Mouse (Mus musculus): ENCODE data around the gene Myl9. TPM values are rescaled to one million over a fixed set of nuclear protein-coding genes. Genes with fewer than 3 reads are reported as not detected.
A peak's percentile ranks its signal among the peaks of the same experiment; 100 is the strongest.

Myl9 gene
- not detected in 2 replicates for total RNA-seq (2014; fragmentation: Nextera tagmentation)
- not detected in 2 replicates for total RNA-seq (2017)

DNA sequence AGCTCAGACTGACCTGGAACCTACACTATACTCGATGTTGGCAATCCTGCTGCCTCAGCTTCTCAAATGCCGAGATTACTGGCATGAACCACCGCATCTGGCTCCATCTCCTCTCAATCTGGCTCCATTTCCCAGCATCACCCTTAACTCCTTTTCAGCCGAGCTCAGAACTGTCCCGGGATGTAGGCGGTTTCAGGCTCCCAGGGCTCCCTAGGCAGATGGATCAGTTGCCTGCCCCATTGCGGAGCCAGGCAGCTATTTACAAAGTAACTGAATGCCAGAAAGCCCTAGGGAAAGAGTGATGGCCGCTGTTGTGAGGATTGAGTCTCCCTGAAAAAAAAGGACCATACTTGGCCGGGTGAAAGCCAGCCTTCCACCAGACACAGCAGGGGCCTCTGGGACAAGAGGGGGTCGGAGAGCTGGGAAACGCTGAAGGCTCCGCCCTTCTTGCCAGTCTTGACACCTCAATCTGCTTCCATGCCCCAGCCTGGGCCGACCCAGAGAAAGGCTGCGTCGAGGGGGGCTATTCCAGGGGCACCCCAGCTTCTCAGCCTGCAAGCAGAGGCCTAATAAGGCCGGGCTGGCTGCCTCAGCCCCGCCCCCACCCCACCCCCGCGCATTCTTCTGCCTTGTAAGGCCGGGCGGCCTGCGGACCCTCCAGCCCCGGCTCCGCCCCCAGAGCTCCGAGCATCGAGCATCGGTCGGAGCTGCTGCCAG is at the start of gene Myl9:
Gene Myl9, plus strand, starts transcription at position 683 of the 717 bp plus-strand sequence.
- peak; percentile 50 for ATAC-seq (replicated peaks; ENCODE audit: poor library complexity, severe bottlenecking)

DNA sequence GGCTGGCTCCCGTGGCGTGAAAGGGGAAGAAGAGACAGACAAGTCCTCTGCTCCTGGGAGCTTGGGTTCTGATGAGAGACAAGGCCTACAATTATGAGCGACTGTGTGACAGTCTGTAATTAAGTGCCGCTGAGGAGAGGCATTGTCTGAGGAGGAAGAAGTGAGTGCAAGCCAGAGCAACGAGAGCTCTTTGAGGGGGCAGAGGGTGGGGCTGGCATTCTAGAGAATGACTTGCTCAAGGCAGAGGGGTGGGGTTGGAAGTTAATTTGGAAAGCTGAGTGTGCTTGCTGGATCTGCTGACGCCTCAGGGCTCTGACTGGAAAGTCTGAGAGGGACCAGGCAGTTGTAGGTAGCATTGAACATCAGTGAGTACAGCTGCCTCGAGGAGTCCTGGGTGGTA is 48.9 kb upstream of the Myl9 start:
- ATAC-seq (replicated peaks; ENCODE audit: poor library complexity, severe bottlenecking) = no peak

DNA sequence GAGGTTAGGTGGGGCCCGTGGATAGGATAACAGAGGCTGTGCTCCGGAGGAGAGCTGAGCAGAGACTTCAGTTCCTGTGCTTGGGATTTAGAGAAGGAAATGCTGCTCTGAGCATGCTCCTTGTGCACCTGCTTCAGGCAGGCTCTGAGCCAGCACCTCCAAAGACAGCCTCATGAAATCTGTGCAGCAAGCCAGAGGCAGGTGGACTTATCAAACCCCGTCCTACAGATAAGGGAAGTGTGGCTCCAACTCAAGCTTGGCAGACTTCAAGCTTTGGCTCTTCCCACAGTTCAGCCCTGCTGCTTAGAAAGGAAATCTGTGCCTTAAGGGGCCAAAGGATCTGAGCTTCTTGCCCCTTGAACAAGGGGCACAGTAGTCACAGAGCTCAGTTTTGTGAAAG is 48.3 kb upstream of the Myl9 start:
- no peak for ATAC-seq (replicated peaks; ENCODE audit: poor library complexity, severe bottlenecking)

DNA sequence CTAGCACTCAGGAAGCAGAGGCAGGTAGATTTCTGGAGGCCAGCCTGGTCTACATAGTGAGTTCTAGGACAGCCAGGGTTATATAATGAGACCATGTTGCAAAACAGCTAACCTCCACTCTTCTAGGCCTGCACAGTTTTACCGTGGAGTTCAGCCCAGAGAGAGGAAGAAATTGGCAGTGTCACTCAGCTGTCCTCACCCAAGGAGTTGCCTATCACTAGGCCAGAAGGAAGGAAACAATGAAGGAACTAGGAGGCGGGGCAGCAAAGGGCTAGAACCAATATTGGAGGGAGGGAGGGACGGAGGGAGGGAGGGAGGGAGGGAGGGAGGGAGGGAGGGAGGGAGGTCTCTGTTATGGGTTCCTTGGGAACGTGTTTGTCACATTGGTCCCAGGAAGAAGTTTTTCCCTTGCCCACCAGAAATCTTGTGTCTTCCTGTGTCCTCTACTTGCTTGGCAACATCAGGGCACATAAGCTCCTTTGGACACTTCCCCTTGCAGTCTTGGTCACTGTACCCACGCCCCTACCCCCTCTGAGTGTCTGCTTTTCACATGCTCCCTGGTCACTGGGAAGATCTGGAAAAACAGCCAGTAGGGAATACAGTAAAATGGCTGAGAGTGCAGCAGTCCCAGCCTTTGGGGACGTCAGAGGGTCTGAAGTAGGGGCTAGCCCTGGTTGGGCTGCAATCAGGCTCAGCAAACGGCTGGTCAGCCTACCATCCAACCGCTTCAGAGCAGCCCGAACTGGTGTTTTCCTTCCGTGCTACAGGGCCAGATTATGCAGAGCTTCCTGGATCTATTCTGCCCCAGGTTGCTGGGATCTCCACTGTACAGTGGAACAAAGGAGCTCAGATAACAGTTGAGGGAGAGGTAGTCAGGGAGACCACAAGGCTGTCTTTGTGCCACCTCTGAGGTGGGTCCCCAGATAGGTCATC is 45.4 kb upstream of the Myl9 start:
- peak; percentile 74 for ATAC-seq (replicated peaks; ENCODE audit: poor library complexity, severe bottlenecking)

DNA sequence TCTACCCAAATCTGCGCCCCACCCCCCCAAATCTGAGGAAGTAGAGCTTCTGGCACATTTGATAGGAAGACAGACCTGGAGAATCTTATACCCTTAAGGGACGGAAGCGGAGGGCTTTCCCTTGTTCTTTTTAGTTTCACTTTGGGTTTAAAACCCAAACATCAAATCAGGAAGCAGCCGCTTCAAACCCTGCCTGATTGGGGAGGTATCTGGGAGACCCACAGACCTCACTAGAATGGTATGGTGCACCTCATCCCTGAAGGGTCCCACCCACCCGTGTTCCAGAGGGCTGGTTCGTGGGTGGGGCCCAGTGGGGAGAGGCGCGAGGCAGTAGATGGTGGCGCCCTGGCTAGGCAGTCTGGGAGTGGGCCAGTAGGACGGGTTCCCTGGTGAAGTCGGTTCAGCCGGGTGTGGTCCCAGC is 44.7 kb upstream of the Myl9 start:
- ATAC-seq (replicated peaks; ENCODE audit: poor library complexity, severe bottlenecking) = peak; percentile 55

DNA sequence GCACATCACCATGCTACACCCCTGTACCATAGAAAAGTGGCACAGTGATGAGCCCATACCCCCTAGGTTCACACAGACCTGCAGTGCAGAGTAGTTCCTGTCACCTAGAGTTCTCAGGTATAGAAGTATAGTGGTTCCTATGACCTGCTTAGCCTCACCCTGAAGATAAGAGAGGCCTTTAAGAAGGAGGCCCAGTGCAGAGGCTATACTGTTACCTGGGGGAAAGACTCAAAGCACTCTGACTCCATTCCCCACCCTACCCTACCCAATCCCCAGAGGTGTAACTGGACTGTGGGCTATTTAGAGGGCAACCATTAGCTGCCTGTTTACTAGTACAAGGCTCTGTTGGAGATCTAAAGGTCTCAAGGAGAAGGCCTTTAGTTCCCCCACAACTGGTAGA is 43.6 kb upstream of the Myl9 start:
- no peak for ATAC-seq (replicated peaks; ENCODE audit: poor library complexity, severe bottlenecking)

DNA sequence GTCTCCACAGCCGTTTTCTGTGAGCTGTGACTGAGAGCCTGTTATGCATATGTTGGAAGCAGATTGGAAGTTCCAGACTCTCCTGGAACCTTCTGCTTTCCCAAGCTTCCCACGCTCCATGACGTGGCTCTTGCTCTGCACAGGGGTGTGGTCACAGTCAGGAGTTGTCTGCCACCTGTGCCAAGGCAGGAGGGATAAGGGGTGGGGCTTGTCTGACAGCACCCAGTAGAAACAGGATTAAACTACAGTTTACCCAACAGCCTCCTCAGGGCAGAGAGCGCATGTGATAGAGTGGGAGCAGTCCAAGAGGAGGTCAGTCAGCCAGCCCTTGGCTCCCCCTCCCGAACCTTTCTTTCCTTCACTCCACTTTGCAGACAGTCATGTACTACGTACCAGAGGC is 43.1 kb upstream of the Myl9 start:
- no peak for ATAC-seq (replicated peaks; ENCODE audit: poor library complexity, severe bottlenecking)

DNA sequence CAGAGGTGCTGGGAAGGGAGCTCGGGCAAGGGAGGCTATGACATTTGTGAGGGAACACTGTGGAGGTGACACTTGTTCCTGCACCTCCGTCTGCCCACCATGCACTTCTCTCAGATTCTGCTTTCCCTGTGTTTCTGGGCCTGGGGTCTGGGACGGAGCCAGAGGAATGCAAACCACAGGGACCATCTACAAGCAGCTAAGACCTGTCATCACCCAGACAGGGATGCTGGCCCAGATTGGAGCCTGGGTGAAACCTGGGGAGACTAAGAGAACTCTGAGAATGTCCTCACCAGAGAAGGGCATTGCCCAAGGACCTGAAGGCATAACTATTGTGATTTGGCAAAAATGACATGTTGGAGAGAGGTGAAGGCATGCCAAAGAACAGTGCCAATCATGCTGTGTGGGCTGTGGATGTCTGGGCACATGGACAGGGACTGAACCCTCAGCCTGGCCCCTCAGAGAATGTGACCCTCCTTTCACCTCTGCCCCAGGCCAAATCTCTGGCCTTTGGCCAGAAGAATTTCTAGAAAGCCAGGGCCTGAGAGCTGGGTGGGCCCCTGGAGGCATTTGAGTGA is 39.4 kb upstream of the Myl9 start:
- ATAC-seq (replicated peaks; ENCODE audit: poor library complexity, severe bottlenecking) = no peak

DNA sequence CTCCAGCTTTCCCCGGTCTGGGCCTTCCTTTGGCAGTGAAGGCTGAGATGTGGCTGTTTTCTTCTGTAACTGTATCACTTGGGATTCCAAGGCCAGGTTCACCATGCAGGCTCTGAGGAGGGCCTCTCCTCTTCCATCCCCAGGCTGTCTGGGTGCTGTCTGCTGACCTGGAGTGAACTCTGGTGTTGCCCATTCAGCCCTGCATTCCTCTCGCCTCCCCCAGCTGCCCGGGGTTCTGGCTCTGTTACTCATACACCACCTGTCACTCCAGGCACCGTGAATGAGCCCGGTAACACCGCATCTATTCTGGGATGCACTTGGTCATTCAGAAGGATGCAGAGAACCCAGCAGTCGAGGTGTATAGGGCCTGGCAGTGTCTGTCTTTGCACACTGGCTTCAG is 38.4 kb upstream of the Myl9 start:
- no peak for ATAC-seq (replicated peaks; ENCODE audit: poor library complexity, severe bottlenecking)

DNA sequence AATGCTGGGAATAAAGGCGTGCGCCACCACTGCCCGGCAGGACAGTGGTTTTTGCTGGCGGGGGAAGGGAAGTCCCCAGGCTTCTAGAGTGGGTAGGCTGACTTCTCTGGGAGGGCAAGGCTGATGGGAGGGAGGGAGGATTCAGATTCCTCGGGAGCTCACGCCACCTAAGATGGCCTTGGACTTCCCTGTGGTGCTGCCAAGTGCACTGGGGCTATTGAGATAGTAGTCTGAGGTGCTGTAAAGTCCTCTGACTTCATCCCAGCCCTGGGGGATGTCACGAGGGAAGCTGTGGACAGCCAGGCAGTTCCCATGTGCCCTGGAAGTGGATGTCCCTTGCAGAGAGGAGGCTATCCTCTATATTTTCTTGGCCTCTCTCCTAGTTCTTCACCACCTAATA is 37.2 kb upstream of the Myl9 start:
- no peak for ATAC-seq (replicated peaks; ENCODE audit: poor library complexity, severe bottlenecking)

DNA sequence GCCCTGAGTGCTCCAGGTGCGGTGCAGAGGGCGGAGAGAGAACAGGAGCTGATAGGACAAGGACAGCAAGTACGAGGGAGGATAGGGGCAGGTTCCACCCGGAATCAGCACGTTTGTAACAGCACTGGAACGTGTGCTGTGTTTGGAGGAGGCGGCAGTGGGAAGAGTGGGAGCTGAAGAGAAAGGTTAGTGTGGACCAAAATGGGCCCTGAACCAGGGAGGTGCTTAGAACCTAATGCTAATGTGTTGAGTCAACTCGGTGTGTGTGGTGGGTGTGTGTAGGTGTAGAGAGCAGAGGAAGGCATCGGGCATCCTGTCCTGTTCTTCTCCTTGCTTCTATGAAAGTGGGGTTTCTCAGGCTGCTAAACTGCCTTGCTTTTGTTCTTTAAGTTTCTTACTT is 34.0 kb upstream of the Myl9 start:
- no peak for ATAC-seq (replicated peaks; ENCODE audit: poor library complexity, severe bottlenecking)

DNA sequence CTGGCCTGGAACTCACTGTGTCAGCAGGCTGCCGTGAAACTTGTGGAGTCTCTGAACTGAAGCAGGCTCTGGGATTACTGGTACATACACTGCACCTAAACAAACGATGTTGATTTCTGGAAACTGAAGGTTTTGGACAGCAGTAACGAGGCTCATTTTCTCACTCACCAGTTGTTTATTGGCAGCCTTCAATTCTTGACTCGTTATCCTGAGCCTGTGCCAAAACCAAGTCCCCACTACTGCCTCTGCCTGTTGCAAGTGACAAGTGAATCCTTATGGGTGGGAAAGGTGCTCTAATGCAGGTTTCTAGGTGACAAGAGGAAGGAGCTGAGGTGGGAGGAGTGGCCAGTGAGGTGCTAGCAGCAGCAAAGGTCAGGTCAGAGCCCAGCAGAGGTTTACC is 33.2 kb upstream of the Myl9 start:
- ATAC-seq (replicated peaks; ENCODE audit: poor library complexity, severe bottlenecking) = no peak

DNA sequence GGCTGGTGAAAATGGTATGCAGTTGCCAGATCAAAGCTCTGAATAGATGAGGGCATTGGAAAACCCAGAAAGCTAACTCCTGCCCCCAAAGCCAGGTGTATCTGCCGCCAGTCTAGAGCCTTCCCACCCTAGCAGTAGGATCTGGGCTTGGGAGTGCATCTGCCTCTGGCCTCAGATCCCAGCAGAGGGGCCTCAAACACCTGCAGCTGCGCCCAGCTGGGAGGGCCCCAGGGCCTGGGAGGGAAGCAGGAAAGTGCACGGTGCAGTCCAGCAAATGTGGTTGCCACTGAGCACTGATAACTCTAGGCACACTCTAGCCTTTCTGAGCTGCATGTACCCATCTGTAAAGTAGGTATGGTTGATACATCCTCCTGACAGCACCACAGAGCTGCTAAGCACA is 32.0 kb upstream of the Myl9 start:
- no peak for ATAC-seq (replicated peaks; ENCODE audit: poor library complexity, severe bottlenecking)

DNA sequence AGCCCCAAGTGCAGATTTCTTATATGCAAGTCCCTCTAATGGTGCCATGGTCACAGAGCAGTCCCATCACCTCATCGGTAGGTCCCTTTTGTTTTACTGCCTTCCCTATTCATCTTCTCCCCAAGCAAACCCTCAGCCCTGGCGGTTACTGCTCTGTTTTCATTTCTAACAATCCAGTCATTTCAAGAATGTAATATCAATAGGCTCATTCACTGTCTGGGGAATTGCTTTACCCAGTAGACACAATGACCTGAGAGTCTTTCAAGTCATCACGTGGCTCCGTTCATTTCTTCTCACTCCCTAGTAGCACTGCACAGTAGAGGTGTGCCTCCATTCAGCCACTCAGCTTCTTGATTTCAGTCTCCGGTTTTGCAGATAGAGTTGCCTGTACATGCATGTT is 30.8 kb upstream of the Myl9 start:
- ATAC-seq (replicated peaks; ENCODE audit: poor library complexity, severe bottlenecking) = no peak

DNA sequence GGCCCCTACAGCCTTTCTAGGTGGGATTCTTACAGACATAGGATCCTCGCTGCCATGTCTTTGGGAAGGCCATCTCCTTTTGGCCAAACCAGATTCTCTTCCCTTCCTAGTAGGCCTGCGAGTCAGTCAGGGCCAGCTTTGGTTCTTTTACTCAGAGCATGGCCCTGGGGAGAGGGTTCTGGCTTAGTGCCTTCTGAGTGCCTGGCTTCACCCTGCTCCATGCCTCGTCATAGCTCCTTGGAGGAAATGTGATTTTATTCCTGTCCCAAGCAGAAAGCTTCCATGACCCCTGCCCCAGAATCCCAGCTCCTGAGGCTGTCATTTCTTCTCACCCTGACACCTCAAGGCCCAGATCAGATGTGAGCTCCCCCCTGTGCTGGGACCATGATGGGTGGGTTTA is 27.9 kb upstream of the Myl9 start:
- ATAC-seq (replicated peaks; ENCODE audit: poor library complexity, severe bottlenecking) = no peak

DNA sequence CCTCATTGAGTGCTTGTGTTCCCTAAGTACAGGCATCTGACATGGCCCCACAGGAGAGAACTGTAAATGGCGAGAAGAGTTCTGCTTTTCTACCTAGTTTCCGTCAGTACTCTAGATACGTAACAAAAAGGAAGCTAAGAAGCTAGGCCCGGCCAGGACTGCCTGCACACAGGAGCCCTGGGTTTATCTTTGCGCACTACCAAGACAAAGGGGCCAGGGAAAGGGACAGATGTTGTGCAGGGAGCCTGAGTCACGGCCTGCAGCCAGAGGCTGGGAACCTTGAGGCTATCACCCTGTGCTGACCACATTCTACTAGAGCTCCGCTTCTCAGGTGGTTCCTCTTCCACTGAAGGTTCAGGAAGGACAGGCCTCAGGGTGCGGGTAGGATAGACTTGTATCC is 25.5 kb upstream of the Myl9 start:
- ATAC-seq (replicated peaks; ENCODE audit: poor library complexity, severe bottlenecking) = no peak; the same call in 1 of the 2 replicates

DNA sequence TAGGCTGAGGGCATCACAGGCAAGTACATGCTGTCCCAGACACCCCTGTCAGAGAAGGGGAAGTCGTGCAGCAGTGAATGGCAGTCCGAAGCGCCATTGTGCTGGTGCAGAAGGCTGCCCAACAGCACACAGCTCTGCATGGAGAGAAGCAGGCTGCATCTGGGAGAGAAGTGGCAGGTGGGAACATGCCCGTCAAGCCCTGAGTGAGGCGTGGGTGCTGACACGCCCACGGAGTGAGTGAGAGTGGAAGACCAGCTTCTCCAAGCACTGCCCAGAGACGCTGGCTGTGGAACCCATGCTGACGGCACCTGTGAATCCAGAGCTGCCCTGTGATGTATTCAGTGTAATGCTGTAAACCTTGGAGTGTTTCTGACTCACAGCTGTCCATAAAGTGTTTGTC is 18.3 kb upstream of the Myl9 start:
- ATAC-seq (replicated peaks; ENCODE audit: poor library complexity, severe bottlenecking) = no peak

DNA sequence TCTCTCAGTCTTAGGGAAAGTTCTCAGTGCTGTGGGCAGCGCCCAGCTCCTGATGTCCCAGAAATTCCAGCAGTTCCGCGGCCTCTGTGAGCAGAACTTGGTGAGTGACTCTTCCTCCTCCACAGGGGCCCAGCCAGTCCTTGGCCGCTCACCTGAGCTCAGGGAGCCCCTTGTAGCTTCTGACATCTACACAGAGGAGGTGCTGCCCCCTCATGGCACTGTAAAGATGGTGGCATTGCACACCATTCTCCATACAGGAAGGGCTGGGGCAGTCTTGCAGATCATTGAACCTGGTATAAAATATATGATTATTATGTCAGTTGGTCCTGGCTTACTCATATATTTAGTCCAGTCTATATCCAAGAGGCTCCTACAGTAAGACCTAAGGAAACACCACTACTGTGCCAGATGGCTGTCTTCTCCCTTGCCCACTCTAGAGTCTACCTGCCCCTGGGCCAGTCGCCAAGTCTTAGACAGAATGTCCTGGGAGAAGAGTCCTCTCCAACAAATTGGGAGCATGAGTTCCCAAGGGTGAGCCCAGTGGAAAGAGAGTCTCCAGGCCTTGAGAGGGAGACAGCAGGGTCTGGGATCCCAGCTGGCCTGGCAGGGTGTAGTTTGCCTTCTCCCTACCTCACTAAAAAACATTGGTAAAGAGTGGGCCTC is 14.2 kb upstream of the Myl9 start:
- ATAC-seq (replicated peaks; ENCODE audit: poor library complexity, severe bottlenecking) = no peak

DNA sequence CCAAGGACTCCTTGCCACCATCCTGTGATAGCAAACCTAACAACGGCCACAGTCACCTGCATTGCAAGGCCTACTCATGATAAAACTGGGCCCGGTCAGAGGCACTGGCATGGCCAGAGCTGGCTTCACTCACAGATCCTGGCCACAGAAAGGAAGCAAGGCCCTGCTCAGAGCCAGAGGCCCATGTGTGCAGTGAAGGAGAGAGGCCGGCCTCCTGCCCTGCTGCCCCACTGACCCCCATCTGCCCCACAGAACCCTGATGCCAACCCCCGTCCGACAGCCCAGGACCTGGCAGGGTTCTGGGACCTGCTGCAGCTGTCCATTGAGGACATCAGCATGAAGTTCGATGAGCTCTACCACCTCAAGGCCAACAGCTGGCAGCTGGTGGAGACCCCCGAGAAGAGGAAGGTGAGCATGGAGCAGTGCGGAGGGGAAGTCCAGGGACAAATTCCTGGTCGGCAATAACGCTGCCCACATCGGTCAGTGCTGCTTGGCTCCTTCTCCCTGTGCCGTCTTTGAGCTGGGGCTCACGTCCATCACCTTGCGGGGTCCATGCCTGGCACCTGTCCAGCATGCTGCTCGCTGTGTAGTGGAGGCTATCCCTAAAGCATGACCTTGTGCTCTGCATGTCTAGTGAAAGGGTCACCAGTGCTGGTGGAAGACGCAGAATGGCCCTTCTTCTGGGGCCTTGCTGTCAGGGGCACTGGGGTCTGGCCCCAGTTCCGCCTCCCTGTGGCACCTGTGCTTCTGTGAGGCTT is 13.5 kb upstream of the Myl9 start:
- no peak for ATAC-seq (replicated peaks; ENCODE audit: poor library complexity, severe bottlenecking)

DNA sequence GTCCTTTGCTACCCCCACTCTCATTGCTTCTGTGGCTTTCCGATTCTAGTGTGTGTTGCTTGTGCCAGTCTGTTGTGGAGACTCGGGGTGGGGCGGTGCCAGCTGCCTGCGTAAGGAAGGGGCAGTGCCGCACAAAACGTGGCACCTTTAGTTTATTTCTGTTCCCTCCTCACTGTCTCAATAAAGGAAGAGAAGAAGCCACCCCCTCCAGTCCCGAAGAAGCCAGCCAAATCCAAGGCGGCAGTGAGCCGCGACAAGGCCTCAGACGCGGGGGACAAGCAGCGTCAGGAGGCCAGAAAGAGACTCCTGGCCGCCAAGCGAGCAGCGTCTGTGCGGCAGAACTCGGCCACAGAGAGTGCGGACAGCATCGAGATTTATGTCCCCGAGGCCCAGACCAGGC is 12.7 kb upstream of the Myl9 start:
- ATAC-seq (replicated peaks; ENCODE audit: poor library complexity, severe bottlenecking) = no peak
